Mouse (Mus musculus) neural tube, embryonic 15.5 days (tissue): ENCODE results near the gene Rae1. TPM values are rescaled to one million over a fixed set of nuclear protein-coding genes. Genes with fewer than 3 reads are reported as not detected.

Source experiments
- ATAC-seq: fragments of 200-750 bp; cut with Nextera tagmentation; 2 replicates; pipeline ENCODE4 v1.8.0; 2017; ENCODE audit warnings: mild to moderate bottlenecking, moderate TSS enrichment, moderate library complexity; ENCODE audit not compliant: low FRiP score
- H3K27ac ChIP-seq: fragments of 300-500 bp; sonication (generic); replicated peaks from 2 replicates; pipeline ENCODE4 v1.5.1; 2015; ENCODE audit warnings: mild to moderate bottlenecking, inconsistent platforms
- H3K27me3 ChIP-seq: fragments of 300-500 bp; sonication (generic); replicated peaks from 2 replicates; pipeline ENCODE4 v1.6.1; 2015; ENCODE audit warnings: inconsistent platforms
- H3K36me3 ChIP-seq: fragments of 300-500 bp; sonication (generic); 2 replicates; pipeline ENCODE4 v1.6.1; 2015; ENCODE audit warnings: inconsistent platforms
- H3K4me1 ChIP-seq: fragments of 300-500 bp; sonication (generic); 2 replicates; pipeline ENCODE4 v1.6.1; 2015; ENCODE audit warnings: inconsistent platforms
- H3K4me2 ChIP-seq: fragments of 300-500 bp; sonication (generic); 2 replicates; pipeline ENCODE4 v1.6.1; 2015; ENCODE audit warnings: inconsistent platforms, mild to moderate bottlenecking, moderate library complexity
- H3K4me3 ChIP-seq: fragments of 300-500 bp; sonication (generic); replicated peaks from 2 replicates; pipeline ENCODE4 v1.5.1; 2015; ENCODE audit warnings: mild to moderate bottlenecking, inconsistent platforms
- H3K9ac ChIP-seq: fragments of 300-500 bp; sonication (generic); replicated peaks from 2 replicates; pipeline ENCODE4 v1.6.1; 2015; ENCODE audit warnings: mild to moderate bottlenecking, inconsistent platforms
- H3K9me3 ChIP-seq: fragments of 300-500 bp; sonication (generic); replicated peaks from 2 replicates; pipeline ENCODE4 v1.6.1; 2016; ENCODE audit warnings: inconsistent platforms
- WGBS: fragments of 180-500 bp; shearing (Covaris S2); methylation state at CpG from one replicate; pipeline ENCODE4 v1.1.7; 2015; ENCODE audit warnings: mixed read lengths; 5-methylcytosine and 5-hydroxymethylcytosine counted together
- polyA plus RNA-seq: library from polyadenylated mRNA; unstranded; fragments of >200 nt; fragmentation: Nextera tagmentation; extraction: Ambion mirVana; gene quantifications from 2 replicates; pipeline ENCODE4 v1.2.1, GENCODE M21; 2015

The Rae1 gene
- polyA plus RNA-seq, 1 experiment from 2014 or later, result 109 TPM

DNA sequence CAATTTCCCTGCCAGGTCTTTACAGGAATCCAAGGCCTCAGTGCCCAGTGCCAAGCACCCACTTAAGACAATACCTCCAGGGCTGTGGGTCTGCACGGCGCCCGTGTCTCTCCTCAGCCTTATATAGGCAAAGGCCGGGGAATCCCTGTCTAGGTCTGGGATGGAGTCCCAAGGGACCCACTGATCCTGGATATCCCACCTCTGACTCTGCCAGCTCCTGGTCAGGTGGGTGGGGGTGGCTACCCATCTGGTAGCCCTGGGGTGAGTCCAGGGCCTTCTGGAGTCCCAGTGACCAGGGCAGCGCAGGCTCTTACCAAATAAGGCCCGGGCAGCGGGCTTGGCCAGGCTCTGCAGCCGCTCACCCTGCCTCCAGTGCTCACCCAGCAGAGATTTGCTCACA, 53.0 kb downstream of the Rae1 start:
- 92% methylated on average over 8 of the region's 8 CpGs for WGBS
- no peak for ATAC-seq
- H3K4me3 ChIP-seq, result no peak overlapping the region
- no peaks in the 10 kb centered on the region for H3K9me3 ChIP-seq
- no peak overlapping the region for H3K4me2 ChIP-seq
- no peaks in the 10 kb centered on the region for H3K4me1 ChIP-seq
- H3K9ac ChIP-seq, result no peak overlapping the region
- no peaks in the 10 kb centered on the region for H3K36me3 ChIP-seq
- H3K27me3 ChIP-seq, result no peaks in the 10 kb centered on the region
- no peak overlapping the region for H3K27ac ChIP-seq

DNA sequence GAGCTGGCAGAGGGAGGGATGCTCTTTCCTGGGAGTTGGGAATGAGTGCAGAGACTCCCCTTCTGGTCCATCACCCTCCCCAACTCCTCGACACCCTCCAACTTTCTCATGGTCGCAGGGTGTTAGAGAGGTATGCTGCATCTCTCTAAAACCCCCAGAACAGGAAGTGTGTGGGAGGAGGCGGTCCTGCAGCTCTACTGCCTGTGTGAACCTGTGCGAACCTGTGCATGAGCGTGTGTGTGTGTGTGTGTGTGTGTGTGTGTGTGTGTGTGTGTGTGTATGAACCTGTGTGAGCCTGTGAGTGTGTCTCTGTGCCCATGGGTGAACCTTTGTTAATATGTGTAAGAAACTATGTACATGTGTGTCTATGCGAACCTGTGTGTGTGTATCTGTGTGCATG, 53.9 kb downstream of the Rae1 start:
- Histone ChIP-seq H3K4me2 (no peak overlapping the region), H3K36me3 (no peaks in the 10 kb centered on the region), H3K27ac (no peak overlapping the region), H3K4me1 (no peaks in the 10 kb centered on the region), H3K4me3 (no peak overlapping the region), H3K9ac (no peak overlapping the region), H3K9me3 (no peaks in the 10 kb centered on the region), H3K27me3 (no peaks in the 10 kb centered on the region)
- WGBS, result 86% methylated on average over 6 of the region's 6 CpGs
- ATAC-seq, result no peak

DNA sequence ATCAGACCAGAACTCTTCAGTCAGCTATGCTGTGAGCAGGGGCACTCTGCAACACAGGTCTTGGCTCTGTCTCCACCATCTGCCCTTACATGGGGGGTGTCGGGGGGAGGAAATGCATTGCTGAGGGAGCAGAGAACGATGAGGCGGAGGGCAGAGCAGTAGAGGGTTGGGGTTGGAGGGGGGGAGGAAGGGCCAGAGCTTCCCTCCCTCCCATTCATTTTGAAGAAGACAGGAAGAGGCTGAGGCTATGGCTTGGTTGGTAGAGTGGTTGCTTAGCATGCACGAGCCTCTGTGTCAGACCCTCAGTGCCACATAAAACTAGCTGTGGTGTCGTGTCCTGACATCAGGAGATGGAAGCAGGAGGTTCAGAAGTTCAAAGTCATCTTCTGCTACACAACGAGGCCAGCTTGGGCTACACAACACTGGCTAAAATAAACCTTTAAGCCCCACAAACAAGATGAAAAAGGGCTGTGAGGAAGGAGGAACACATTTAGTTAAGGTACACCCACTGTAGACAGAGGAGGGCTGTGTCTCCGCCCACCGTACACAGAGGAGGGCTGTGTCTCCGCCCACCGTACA, 56.5 kb downstream of the Rae1 start:
- WGBS, result 72% methylated on average over 10 of the region's 10 CpGs
- ATAC-seq, result no peak
- H3K4me1 ChIP-seq, result no peaks in the 10 kb centered on the region
- H3K9me3 ChIP-seq, result no peaks in the 10 kb centered on the region
- no peak overlapping the region for H3K4me2 ChIP-seq
- H3K36me3 ChIP-seq, result no peaks in the 10 kb centered on the region
- H3K27ac ChIP-seq, result no peak overlapping the region
- no peaks in the 10 kb centered on the region for H3K27me3 ChIP-seq
- no peak overlapping the region for H3K9ac ChIP-seq
- no peak overlapping the region for H3K4me3 ChIP-seq

DNA sequence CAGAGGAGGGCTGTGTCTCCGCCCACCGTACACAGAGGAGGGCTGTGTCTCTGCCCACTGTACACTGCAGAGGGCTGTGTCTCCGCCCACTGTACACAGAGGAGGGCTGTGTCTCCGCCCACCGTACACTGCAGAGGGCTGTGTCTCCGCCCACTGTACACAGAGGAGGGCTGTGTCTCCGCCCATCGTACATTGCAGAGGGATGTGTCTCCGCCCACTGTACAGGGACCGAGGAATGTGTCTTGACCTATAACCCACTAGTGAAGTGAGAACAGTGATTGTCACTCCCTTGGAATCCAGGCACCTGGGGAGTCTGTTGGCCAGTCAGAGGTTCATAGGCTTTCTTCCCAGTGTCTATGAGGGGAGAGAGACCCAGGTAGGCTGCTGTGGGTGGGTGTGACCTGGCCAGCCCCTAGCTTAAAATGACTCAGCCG, 57.0 kb downstream of the Rae1 start:
- H3K36me3 ChIP-seq, result no peaks in the 10 kb centered on the region
- no peak overlapping the region for H3K4me3 ChIP-seq
- no peak overlapping the region for H3K27ac ChIP-seq
- no peak overlapping the region for H3K9ac ChIP-seq
- no peak overlapping the region for H3K4me2 ChIP-seq
- H3K9me3 ChIP-seq, result no peaks in the 10 kb centered on the region
- WGBS, result 81% methylated on average over 11 of the region's 11 CpGs
- ATAC-seq, result no peak
- no peaks in the 10 kb centered on the region for H3K4me1 ChIP-seq
- no peaks in the 10 kb centered on the region for H3K27me3 ChIP-seq

DNA sequence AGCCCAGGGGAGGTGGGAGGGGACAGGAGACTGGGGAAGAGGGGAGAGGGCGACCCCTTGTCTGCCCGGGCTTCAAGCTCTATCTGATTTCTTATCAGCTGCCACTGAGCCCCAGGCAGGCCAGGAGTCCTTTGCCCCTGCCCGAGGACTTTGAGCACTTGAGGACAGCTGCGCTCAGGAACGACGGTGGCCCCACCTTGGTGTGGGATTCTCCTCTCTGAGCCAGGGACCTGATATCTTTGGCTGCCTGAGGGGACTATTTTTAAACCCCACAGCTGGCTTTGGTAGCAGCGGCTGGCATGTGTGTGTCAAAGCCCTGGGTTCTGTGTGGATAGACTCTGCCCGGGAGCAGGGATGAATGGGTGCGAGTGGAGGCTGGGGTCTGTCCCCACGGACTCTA, 57.7 kb downstream of the Rae1 start:
- no peaks in the 10 kb centered on the region for H3K36me3 ChIP-seq
- WGBS, result 65% methylated on average over 10 of the region's 10 CpGs

DNA sequence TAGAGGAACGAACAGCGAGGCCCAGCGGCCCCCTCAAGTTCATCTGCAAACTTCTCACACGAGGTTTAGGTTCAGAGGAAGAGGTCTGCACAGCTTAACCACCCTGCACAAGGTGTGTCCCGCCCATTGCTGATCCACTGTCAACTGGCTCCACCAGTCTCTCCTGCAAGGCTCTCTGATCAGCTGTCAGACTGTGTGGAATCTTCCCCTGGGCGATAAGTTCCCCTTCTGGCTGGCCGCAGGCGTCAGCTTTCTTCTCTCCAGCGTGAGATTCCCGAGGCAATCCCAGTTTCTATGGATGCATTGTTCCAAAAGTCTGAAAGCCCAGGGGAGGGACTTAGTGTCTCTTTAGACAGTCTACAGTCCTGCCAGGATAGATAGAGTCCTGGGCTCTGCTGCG, 58.3 kb downstream of the Rae1 start:
- H3K9ac ChIP-seq, result no peak overlapping the region
- H3K4me1 ChIP-seq, result no peaks in the 10 kb centered on the region
- no peaks in the 10 kb centered on the region for H3K9me3 ChIP-seq
- H3K4me3 ChIP-seq, result no peak overlapping the region
- WGBS, result 45% methylated on average over 11 of the region's 11 CpGs
- no peak overlapping the region for H3K27ac ChIP-seq
- H3K36me3 ChIP-seq, result no peaks in the 10 kb centered on the region
- no peaks in the 10 kb centered on the region for H3K27me3 ChIP-seq
- ATAC-seq, result no peak
- no peak overlapping the region for H3K4me2 ChIP-seq

More for the DNA sequence above, 57.7 kb downstream of the Rae1 start:
- no peak for ATAC-seq
- Histone ChIP-seq H3K4me3 (no peak overlapping the region), H3K4me1 (no peaks in the 10 kb centered on the region), H3K9ac (no peak overlapping the region), H3K27ac (no peak overlapping the region), H3K9me3 (no peaks in the 10 kb centered on the region), H3K4me2 (no peak overlapping the region), H3K27me3 (no peaks in the 10 kb centered on the region)

DNA sequence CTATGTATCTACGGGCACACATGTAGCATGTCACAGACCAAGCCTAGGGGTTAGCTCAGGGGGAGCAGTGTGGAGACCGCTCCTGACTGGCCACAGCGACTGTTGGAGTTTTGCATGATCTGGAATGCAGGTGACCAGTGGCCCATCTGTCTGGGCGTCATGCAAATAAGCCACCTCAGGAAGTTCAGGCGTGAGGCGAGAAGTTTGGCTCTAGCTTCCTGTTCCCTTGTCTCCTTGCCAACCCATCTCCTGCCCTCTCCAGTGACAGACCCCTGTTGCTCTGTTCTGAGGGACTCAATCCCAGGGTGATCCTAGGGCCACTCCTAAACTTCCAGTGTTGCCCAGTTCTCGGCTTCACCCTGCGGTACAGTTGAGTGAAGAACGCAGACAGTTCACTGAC, 60.5 kb downstream of the Rae1 start:
- Histone ChIP-seq H3K4me1 (no peaks in the 10 kb centered on the region), H3K4me2 (no peak overlapping the region), H3K36me3 (no peaks in the 10 kb centered on the region), H3K27me3 (no peaks in the 10 kb centered on the region), H3K9ac (no peak overlapping the region), H3K4me3 (no peak overlapping the region), H3K27ac (no peak overlapping the region), H3K9me3 (no peaks in the 10 kb centered on the region)
- 88% methylated on average over 9 of the region's 9 CpGs for WGBS
- ATAC-seq, result no peak

DNA sequence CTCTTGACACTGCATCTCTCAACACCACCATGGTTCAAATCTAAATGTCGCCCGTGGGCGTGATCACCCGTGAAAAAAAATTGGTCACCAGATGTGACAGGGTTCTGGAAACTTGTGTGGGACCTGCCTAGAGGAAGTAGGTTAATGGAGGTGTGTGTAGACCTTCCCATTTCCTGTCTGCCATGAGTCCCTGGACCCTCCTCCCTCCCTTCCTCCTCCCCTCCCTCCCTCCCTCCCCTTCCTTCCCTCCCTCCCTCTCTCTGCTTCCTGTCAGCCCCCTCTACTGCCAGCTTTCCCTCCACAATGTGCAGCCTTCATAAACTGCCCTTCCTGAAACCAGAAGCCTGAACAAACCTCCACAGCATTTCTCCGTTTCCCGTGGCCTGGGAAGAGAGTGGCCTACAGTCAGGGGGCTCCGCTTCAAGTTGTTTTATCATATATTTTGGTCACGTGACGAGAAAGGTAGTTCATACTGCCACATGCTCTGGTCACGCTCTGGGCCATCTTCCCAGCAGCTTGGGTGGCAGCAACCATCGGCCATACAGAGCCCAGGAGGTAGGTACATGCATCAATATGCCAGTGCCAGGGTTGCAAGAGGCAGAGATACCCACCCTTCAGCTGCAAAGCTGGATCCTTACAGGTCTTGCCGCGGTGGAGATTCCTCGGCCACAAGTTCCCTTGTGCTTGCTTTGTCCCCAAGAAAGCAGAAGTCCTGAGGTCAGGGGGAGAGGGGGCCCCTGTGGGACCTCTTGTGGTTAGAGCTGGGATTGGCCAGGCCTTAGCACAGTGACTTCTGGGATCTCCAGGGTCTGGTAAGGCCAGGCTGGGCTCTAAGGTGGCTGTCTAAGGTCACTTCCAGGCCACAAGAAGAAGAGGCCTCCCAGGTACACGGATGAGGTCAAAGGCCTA, 61.8 kb downstream of the Rae1 start:
- Histone ChIP-seq H3K27me3 (no peaks in the 10 kb centered on the region), H3K4me2 (no peak overlapping the region), H3K9ac (no peak overlapping the region), H3K27ac (no peak overlapping the region), H3K9me3 (no peaks in the 10 kb centered on the region), H3K36me3 (no peaks in the 10 kb centered on the region), H3K4me1 (no peaks in the 10 kb centered on the region), H3K4me3 (no peak overlapping the region)
- no peak for ATAC-seq
- WGBS, result 84% methylated on average over 15 of the region's 15 CpGs

DNA sequence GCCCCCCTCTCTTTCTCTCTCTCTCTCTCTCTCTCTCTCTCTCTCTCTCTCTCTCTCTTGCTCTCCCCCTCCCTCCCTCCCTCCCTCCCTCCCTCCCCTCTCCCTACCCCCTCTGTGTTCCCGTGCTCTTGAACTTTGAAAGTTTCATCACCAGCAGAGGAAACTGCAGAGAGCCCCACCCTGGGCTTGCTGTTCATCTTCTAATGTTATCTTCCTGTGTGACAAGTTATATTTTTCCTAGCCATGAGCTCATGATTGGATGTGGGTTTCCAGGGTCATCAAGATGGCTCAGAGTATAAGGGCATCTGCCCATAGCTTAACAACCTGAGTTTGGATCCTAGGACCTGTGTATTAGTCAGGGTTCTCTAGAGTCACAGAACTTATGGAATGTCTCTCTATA, 63.3 kb downstream of the Rae1 start:
- Histone ChIP-seq H3K4me2 (no peak overlapping the region), H3K4me3 (no peak overlapping the region), H3K36me3 (no peaks in the 10 kb centered on the region), H3K9me3 (0 out of 2 replicates have a peak, but pooled peaks cover 1% of the 10 kb centered on the region), H3K4me1 (no peaks in the 10 kb centered on the region), H3K27ac (no peak overlapping the region), H3K27me3 (no peaks in the 10 kb centered on the region), H3K9ac (no peak overlapping the region)
- no CpG with 5 or more reads among the region's 1 CpGs for WGBS
- no peak for ATAC-seq

DNA sequence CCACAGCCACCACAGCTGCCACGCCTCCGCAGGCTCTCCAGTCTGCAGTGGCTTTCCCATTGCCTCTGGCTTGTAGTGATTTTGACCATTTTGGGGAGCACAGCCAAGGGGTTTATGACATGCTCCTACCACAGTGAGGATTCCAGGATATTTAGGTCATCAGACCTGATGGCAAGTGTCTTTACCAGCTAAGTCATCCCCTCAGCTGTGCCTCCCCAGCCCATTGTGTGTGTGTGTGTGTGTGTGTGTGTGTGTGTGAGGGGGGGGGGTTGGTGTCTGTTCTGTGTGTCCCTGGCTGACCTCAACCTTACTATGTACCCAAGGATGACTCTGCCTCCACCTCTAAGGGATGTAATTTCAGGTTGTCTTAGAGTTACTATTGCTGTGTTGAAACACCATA, 64.9 kb downstream of the Rae1 start:
- ATAC-seq, result no peak
- H3K9ac ChIP-seq, result no peak overlapping the region
- 0 out of 2 replicates have a peak, but pooled peaks cover 3% of the 10 kb centered on the region for H3K9me3 ChIP-seq
- no peak overlapping the region for H3K4me2 ChIP-seq
- H3K27ac ChIP-seq, result no peak overlapping the region
- H3K4me1 ChIP-seq, result no peaks in the 10 kb centered on the region
- 100% methylated on average over 2 of the region's 2 CpGs for WGBS
- H3K36me3 ChIP-seq, result no peaks in the 10 kb centered on the region
- H3K4me3 ChIP-seq, result no peak overlapping the region
- H3K27me3 ChIP-seq, result no peaks in the 10 kb centered on the region
